Mouse (Mus musculus): ENCODE data around the gene Elmo1.

- no peak for TF ChIP-seq CTCF (IDR thresholded peaks at IDR 0.05; ENCODE audit: low read depth, low read length)
- no peak for TF ChIP-seq POLR2A (IDR thresholded peaks at IDR 0.05; ENCODE audit: extremely low read depth, insufficient read depth, low read length)
Measured at GRCm38 (mm10) chr13:20494047-20494739, 403.8 kb downstream of the Elmo1 start.

All from liver, adult 2 months (tissue).